Mouse (Mus musculus) C2C12 (cell line): Measurements from ENCODE around the gene Slc25a31.

Experiments
- CTCF ChIP-seq: IDR thresholded peaks from one replicate; pipeline ENCODE4 v1.5.1; 2011; ENCODE audit not compliant: control insufficient read depth, insufficient read depth, insufficient read length
- MAX ChIP-seq: IDR thresholded peaks from one replicate; pipeline ENCODE4 v1.6.1; 2011; ENCODE audit warnings: mild to moderate bottlenecking, control low read depth

- TF ChIP-seq CTCF (no peak), MAX (no peak)
Observed at GRCm38 (mm10) chr3:40666861-40667719, 41.6 kb upstream of the Slc25a31 start.
